Mouse (Mus musculus) WW6 (cell line): ENCODE measurements around the gene Gk5.
A peak's percentile ranks its signal among the peaks of the same experiment; 100 is the strongest.
"Not testable (repeated sequence)": the region's sequence is repeated elsewhere in the genome, so short reads cannot be mapped to it uniquely, and the experiment has no call there.

Experiments used
- DNase-seq: peaks from one replicate; pipeline ENCODE4 v3.0.0-alpha.2; 2013; ENCODE audit warnings: low read depth, low spot score

The Gk5 gene

GRCm38 (mm10) chr9:96118861-96119772 is at the start of gene Gk5:
Gene Gk5 (plus strand): TSS chr9:96119362.
- peak; percentile 86 for DNase-seq

- DNase-seq: no peak
Observed at GRCm38 (mm10) chr9:96078752-96079315, 40.3 kb upstream of the Gk5 start.

GRCm38 (mm10) chr9:96085293-96085692 is 33.9 kb upstream of the Gk5 start:
- no peak for DNase-seq

GRCm38 (mm10) chr9:96087671-96088070 is 31.5 kb upstream of the Gk5 start:
- DNase-seq: no peak

GRCm38 (mm10) chr9:96088456-96088855 is 30.7 kb upstream of the Gk5 start:
- DNase-seq: not testable (repeated sequence)

- DNase-seq: not testable (repeated sequence)
Observed at GRCm38 (mm10) chr9:96092637-96093036, 26.5 kb upstream of the Gk5 start.

- DNase-seq: no peak
Observed at GRCm38 (mm10) chr9:96093221-96093620, 25.9 kb upstream of the Gk5 start.

- no peak for DNase-seq
Observed at GRCm38 (mm10) chr9:96094341-96094740, 24.8 kb upstream of the Gk5 start.

DNA sequence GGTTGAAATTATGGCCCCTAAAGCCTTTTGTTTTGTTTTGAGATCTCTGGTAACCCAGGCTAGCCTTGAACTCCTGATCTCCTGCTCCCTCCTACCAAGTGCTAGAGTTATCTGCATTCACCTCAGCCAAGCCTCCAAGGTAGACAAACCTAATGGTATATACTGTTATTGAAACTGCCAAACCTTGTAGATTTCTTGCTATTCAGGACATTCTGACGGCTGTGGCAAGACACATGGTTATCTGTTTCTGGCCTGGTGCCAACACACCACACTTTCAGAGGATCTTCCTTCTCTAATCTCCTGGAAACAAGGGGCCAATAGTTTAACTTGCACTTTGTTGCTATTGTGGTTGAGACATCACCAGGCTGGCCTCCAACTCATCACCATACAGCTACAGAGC is 24.0 kb upstream of the Gk5 start:
- DNase-seq: no peak

GRCm38 (mm10) chr9:96102846-96103245 is 16.3 kb upstream of the Gk5 start:
- no peak for DNase-seq

DNA sequence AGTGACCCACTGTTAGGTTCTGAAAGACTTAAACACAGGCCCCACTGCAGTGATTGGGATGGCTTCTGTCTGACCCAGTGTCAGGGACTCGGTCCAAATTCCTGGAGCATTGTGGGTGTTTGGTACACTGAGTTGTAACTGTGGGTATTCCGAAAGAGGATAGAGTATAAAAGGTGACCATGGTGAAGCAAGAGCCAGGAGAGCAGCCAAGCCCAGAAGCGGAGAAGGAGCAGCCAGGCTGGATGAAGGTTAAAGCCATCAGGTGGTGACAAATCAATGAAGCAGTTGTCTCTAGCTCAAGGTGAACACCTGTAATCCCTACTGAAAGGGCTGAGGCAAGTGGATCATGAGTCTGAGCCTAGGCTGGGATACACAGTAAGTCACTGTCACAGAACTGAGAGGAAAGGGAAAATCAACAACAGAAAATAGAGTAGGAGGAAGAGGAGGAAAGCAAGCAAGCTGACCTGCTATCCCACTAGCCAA is 6.2 kb upstream of the Gk5 start:
- DNase-seq: no peak

DNA sequence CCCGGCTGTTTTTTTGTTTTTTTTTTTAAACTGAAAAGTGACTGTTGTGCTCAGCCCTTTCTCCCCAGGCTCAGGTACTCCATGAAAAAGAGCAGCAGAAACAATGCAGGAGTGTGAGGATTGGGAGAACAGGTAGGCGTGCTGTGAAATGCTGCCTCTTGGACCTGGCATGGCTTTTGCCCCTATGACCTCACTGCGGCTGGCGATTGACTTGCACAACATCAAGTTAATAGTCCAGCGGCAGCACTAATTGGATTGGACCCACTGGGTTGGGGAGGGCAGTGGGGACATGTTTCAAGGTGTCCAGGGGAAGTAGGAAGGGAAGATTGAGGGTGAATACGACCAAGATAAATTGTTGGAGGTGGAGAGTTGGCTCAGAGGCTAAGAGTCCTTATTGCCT is 2.4 kb upstream of the Gk5 start:
- DNase-seq: no peak

DNA sequence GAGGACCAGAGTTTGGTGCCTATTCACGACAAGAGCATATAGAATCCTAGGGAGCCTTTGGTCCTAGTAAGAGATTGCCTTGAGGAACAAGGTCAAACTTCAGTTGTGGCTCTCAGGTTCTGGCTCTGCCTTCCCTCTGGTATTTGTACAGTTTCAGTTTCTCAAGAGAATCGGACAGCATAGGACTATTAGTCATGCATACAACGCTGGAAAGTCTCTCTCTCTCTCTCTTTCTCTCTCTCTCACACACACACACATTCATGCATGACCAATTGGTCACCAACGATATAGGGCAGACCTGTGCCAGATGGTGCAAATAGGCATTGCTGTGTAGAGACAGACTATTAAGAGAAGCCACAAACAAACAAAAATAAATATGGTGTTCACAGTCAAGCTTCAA is 946 bp upstream of the Gk5 start:
- DNase-seq: no peak

DNA sequence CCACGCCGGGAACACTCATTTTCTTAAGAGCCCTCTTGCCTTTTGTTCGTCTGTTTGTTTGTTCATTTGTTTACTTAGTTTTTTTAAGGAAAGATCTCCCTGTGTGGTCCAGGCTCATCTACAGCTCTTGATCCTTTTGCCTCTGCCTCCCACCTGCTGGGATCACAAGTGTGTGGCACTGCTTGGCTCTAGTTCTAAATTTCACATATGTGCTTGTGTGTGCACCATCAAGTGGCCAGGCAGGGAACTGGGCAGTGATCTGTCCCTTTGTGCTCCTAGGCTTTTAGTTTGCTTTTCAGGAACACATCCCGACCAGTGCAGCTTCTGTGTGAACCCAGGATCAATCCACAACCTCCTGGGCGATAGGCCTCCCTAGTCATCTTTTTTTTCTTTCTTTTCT is 8.8 kb downstream of the Gk5 start:
- DNase-seq: no peak

DNA sequence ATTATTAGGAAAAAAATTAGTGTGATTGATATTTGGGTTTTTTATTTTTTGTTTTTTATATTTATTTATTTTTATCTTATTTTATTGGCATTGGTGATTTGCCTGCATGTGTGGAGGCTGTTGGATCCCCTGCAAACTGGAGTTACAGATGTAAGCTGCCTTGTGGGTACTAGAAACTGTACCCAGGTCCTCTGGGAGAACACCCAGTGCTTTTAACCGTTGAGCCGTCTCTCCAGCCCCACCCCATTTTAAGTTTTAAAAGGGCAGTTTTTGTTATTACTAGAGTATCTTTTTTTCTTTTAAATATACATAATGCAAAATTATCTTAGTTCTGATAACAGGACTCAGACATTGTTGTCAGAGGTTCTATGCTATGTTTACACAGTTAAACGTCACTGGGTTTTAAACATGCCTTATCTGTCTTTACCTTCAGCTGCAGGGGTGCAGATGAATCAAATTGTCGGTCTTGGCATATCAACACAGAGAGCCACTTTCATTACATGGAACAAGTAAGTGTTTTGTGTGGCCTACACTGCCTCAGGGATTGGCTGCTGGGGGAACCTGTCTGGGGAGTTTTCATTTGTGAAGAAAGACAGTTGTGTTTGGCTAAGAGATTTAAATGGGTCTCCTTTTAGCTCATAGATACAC is 13.9 kb downstream of the Gk5 start:
- no peak for DNase-seq

- no peak for DNase-seq
Observed at GRCm38 (mm10) chr9:96134470-96134869, 15.3 kb downstream of the Gk5 start.

- no peak for DNase-seq
Observed at GRCm38 (mm10) chr9:96134916-96135315, 15.8 kb downstream of the Gk5 start.

DNA sequence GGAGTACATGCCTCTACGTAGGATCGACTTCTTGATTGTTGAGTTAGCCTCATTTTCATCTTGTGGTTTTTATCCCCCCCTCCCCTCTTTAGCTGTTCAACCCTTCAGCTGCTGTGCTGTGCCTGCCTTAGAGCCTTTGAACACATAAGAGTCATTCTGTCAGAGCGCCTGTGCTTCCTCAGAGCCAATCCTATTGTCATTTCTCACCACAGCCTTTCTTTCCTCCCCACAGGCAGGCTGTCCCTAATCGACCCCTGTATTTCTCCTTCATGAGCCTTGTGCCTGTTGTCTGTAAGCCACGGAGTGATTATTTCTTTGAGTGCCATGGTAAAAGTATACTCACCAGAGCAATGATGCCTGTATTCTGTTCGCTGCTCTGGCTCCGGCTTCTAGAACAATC is 16.3 kb downstream of the Gk5 start:
- no peak for DNase-seq

GRCm38 (mm10) chr9:96138958-96139357 is 19.8 kb downstream of the Gk5 start:
- no peak for DNase-seq

GRCm38 (mm10) chr9:96139876-96140275 is 20.7 kb downstream of the Gk5 start:
- DNase-seq: peak; percentile 71

- no peak for DNase-seq
Observed at GRCm38 (mm10) chr9:96140931-96141330, 21.8 kb downstream of the Gk5 start.

- DNase-seq: no peak
Observed at GRCm38 (mm10) chr9:96142499-96142898, 23.3 kb downstream of the Gk5 start.

- no peak for DNase-seq
Observed at GRCm38 (mm10) chr9:96143633-96144032, 24.5 kb downstream of the Gk5 start.
